Mouse (Mus musculus): ENCODE measurements around the gene Ushbp1. TPM values are rescaled to one million over a fixed set of nuclear protein-coding genes. Genes with fewer than 3 reads are reported as not detected.
A peak's percentile ranks its signal among the peaks of the same experiment; 100 is the strongest.

Gene Ushbp1
- polyA plus RNA-seq, 1 experiment from 2014 or later, result 5.6 TPM

GRCm38 (mm10) chr8:71411535-71412273 is 16.1 kb upstream of the Ushbp1 start:
- peaks cover 6% of the 10 kb centered on the region for H3K4me1 ChIP-seq (ENCODE audit: insufficient read depth)

DNA sequence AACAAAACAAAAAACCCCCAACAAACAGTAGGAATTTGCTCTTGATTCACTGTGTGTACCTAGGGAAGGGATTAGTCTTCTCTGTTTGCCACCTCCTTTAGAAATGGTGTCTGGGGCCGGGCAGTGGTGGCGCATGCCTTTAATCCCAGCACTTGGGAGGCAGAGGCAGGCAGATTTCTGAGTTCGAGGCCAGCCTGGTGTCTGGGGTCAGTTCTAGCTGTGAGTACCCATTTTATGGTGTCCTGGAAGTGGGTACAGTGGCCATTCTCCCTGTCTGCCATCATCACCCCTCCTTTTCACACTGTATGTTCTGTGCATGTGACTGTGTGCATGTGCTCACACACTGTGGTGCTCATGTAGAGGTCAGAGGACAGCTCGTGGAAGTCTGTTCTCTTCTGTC is 12.6 kb upstream of the Ushbp1 start:
- TF ChIP-seq EP300 (IDR thresholded peaks at IDR 0.05; ENCODE audit: low read depth), result no peak
- TF ChIP-seq CTCF (IDR thresholded peaks at IDR 0.05; ENCODE audit: low read depth), result no peak
- Histone ChIP-seq H3K36me3 (replicated peaks; ENCODE audit: insufficient read depth, low read length) (peaks cover 30% of the 10 kb centered on the region), H3K9ac (replicated peaks) (no peak overlapping the region), H3K27me3 (ENCODE audit: insufficient read depth, low read length) (no peaks in the 10 kb centered on the region), H3K4me3 (ENCODE audit: low read depth, low read length) (no peak overlapping the region), H3K9me3 (ENCODE audit: low read length) (no peaks in the 10 kb centered on the region), H3K27ac (ENCODE audit: low read depth) (no peak overlapping the region), H3K4me2 (ENCODE audit: low read depth, low read length) (no peak overlapping the region), H3K4me1 (ENCODE audit: insufficient read depth) (peaks cover 23% of the 10 kb centered on the region)
- DNase-seq (no peak), ATAC-seq (no peak)
- 89% methylated on average over 4 of the region's 4 CpGs for WGBS (ENCODE audit: insufficient replicate concordance)

More at GRCm38 (mm10) chr8:71411535-71412273, 16.1 kb upstream of the Ushbp1 start:
- no peak overlapping the region for H3K4me2 ChIP-seq (ENCODE audit: low read depth, low read length)
- peaks cover 29% of the 10 kb centered on the region for H3K36me3 ChIP-seq (replicated peaks; ENCODE audit: insufficient read depth, low read length)
- WGBS (ENCODE audit: insufficient replicate concordance), result 43% methylated on average over 11 of the region's 11 CpGs
- H3K27ac ChIP-seq (ENCODE audit: low read depth), result no peak overlapping the region
- ATAC-seq (no peak), DNase-seq (no peak)
- H3K9me3 ChIP-seq (ENCODE audit: low read length), result no peaks in the 10 kb centered on the region
- no peak overlapping the region for H3K9ac ChIP-seq (replicated peaks)
- TF ChIP-seq EP300 (IDR thresholded peaks at IDR 0.05; ENCODE audit: low read depth) (no peak), CTCF (IDR thresholded peaks at IDR 0.05; ENCODE audit: low read depth) (no peak)
- no peaks in the 10 kb centered on the region for H3K27me3 ChIP-seq (ENCODE audit: insufficient read depth, low read length)
- no peak overlapping the region for H3K4me3 ChIP-seq (ENCODE audit: low read depth, low read length)

GRCm38 (mm10) chr8:71407441-71407840 is 11.8 kb upstream of the Ushbp1 start:
- H3K27me3 ChIP-seq (ENCODE audit: insufficient read depth, low read length), result no peaks in the 10 kb centered on the region
- no peak overlapping the region for H3K9ac ChIP-seq (replicated peaks)
- H3K27ac ChIP-seq (ENCODE audit: low read depth), result no peak overlapping the region
- peaks cover 23% of the 10 kb centered on the region for H3K4me1 ChIP-seq (ENCODE audit: insufficient read depth)
- ATAC-seq, result no peak
- H3K36me3 ChIP-seq (replicated peaks; ENCODE audit: insufficient read depth, low read length), result peaks cover 31% of the 10 kb centered on the region
- TF ChIP-seq CTCF (IDR thresholded peaks at IDR 0.05; ENCODE audit: low read depth), result no peak
- no peak for TF ChIP-seq EP300 (IDR thresholded peaks at IDR 0.05; ENCODE audit: low read depth)
- H3K9me3 ChIP-seq (ENCODE audit: low read length), result no peaks in the 10 kb centered on the region
- WGBS (ENCODE audit: insufficient replicate concordance), result 94% methylated on average over 14 of the region's 14 CpGs
- no peak overlapping the region for H3K4me3 ChIP-seq (ENCODE audit: low read depth, low read length)
- DNase-seq, result no peak
- H3K4me2 ChIP-seq (ENCODE audit: low read depth, low read length), result peak overlapping the region; percentile 97

DNA sequence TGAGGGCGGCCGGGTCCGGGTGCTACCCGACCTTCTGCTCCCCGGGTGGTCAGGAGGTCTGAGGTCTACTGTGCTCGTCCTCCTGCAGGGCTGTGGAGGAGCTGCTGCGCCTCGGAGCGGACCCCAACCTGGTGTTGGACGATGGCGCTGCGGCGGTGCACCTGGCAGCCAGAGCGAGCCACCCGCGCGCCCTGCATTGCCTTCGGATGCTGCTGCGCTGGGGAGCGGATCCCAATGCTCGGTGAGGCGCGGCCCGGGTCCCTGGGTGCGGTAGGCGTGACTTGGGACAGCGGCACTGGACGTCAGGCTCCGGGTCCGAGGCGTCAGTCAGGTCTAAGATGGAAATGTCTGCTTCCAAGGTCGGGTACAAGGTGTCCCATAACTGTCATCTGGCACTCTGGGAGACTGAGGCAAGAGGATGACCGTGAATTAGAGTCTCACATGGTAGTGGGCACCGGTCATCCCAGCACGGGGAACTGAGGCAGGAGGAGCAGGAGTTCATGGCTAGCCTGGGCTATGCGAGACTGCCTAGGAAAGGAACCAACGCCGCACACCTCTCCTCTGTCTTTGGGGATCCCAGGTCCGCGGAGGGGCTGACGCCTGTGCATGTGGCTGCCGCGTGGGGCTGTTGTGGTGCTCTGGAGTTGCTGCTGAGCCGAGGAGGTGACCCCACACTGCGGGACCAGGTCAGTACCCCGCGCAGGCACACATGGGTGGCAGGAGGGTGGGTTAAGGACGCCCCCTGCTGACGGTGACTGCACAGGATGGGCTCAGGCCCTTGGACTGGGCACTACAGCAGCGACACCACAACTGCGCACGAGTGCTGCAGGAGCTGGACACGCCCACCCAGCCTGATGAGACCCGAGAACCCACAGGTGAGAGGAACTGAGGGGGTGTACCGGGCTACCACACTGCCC is 10.8 kb upstream of the Ushbp1 start:
- ATAC-seq, result peak; percentile 67
- Histone ChIP-seq H3K36me3 (replicated peaks; ENCODE audit: insufficient read depth, low read length) (peaks cover 31% of the 10 kb centered on the region), H3K4me2 (ENCODE audit: low read depth, low read length) (peak overlapping the region; percentile 97), H3K9ac (replicated peaks) (peak overlapping the region; percentile 84), H3K4me3 (ENCODE audit: low read depth, low read length) (peak overlapping the region; percentile 92), H3K27me3 (ENCODE audit: insufficient read depth, low read length) (no peaks in the 10 kb centered on the region), H3K4me1 (ENCODE audit: insufficient read depth) (peaks cover 20% of the 10 kb centered on the region), H3K9me3 (ENCODE audit: low read length) (no peaks in the 10 kb centered on the region), H3K27ac (ENCODE audit: low read depth) (peak overlapping the region; percentile 70)
- TF ChIP-seq EP300 (IDR thresholded peaks at IDR 0.05; ENCODE audit: low read depth) (no peak), CTCF (IDR thresholded peaks at IDR 0.05; ENCODE audit: low read depth) (peak; percentile 93)
- DNase-seq, result peak; percentile 89
- WGBS (ENCODE audit: insufficient replicate concordance), result under 1% methylated on average over 55 of the region's 55 CpGs

- ATAC-seq, result peak; percentile 93
- DNase-seq, result peak; percentile 99
- Histone ChIP-seq H3K4me2 (ENCODE audit: low read depth, low read length) (peak within 1 kb of the TSS; percentile 97), H3K27ac (ENCODE audit: low read depth) (peak within 1 kb of the TSS; percentile 70), H3K36me3 (replicated peaks; ENCODE audit: insufficient read depth, low read length) (peaks cover 33% of the 10 kb centered on the region), H3K27me3 (ENCODE audit: insufficient read depth, low read length) (no peaks in the 10 kb centered on the region), H3K9me3 (ENCODE audit: low read length) (no peaks in the 10 kb centered on the region), H3K4me1 (ENCODE audit: insufficient read depth) (peaks cover 20% of the 10 kb centered on the region), H3K9ac (replicated peaks) (peak within 1 kb of the TSS; percentile 84), H3K4me3 (ENCODE audit: low read depth, low read length) (peak within 1 kb of the TSS; percentile 92)
- WGBS (ENCODE audit: insufficient replicate concordance), result 13% methylated on average over 33 of the region's 33 CpGs
- TF ChIP-seq EP300 (IDR thresholded peaks at IDR 0.05; ENCODE audit: low read depth) (no peak), CTCF (IDR thresholded peaks at IDR 0.05; ENCODE audit: low read depth) (peak; percentile 86)
These were observed 9.9 kb upstream of the Ushbp1 start, which contains the start of gene Ankle1 for GRCm38 (mm10) chr8:71405401-71406098. Gene Ankle1, plus strand, starts transcription at chr8:71406010.

Measured in liver, postnatal 0 days (tissue).